Mouse (Mus musculus): ENCODE data around the gene 1700003E16Rik. TPM values are rescaled to one million over a fixed set of nuclear protein-coding genes. Genes with fewer than 3 reads are reported as not detected.

Gene 1700003E16Rik
- total and polyA plus RNA-seq, 3 experiments, result 0.23 to 0.34 TPM; not detected in 1

GRCm38 (mm10) chr6:83205851-83206250, 49.6 kb downstream of the 1700003E16Rik start:
- Histone ChIP-seq H3K27ac (ENCODE audit: insufficient read depth, low read depth) (no peak overlapping the region), H3K4me2 (ENCODE audit: insufficient read depth, low read depth, poor library complexity, severe bottlenecking) (no peak overlapping the region), H3K9me3 (replicated peaks; ENCODE audit: low read length) (no peaks in the 10 kb centered on the region), H3K27me3 (replicated peaks) (peaks cover 17% of the 10 kb centered on the region), H3K36me3 (replicated peaks in 1 of 2; ENCODE audit: control insufficient read depth in 1 of 2, insufficient read depth in 1 of 2, low read length in 1 of 2) (peaks cover 0 to 6% of the 10 kb centered on the region in 2 experiments), H3K9ac (ENCODE audit: insufficient read depth, low read depth) (no peak overlapping the region), H3K4me3 (replicated peaks in 1 of 3; ENCODE audit: low read depth in 2 of 3, low read length in 2 of 3, poor library complexity in 1 of 3) (no peak overlapping the region), H3K79me2 (replicated peaks; ENCODE audit: control insufficient read depth, extremely low read depth, insufficient read depth, poor library complexity, severe bottlenecking) (no peaks in the 10 kb centered on the region), H3K4me1 (ENCODE audit: control insufficient read depth in 1 of 2, insufficient read depth in 2 of 2) (peaks cover 0 to 5% of the 10 kb centered on the region in 2 experiments; a peak in 1 of 4 replicates)
- DNase-seq (ENCODE audit: extremely low read depth), result no peak
- in situ Hi-C loops (cut with MboI; ENCODE audit: low pct_ligation_motif_present, low pct_unique_long_range_greater_than_20kb, low sequenced_read_pairs), result loop anchor here (5.0 kb wide), 1 partner anchor 39 kb away; the partner anchor contains the start of gene Dctn1
- dilution Hi-C loops (cut with MboI; ENCODE audit: extremely low pct_ligation_motif_present, extremely low pct_unique_long_range_greater_than_20kb, low sequenced_read_pairs), result no loop called here
- TF ChIP-seq USF2 (conservative IDR thresholded peaks at IDR 0.05; ENCODE audit: low read depth, low read length) (no peak), ETS1 (conservative IDR thresholded peaks at IDR 0.05; ENCODE audit: low read depth, low read length) (no peak)

DNA sequence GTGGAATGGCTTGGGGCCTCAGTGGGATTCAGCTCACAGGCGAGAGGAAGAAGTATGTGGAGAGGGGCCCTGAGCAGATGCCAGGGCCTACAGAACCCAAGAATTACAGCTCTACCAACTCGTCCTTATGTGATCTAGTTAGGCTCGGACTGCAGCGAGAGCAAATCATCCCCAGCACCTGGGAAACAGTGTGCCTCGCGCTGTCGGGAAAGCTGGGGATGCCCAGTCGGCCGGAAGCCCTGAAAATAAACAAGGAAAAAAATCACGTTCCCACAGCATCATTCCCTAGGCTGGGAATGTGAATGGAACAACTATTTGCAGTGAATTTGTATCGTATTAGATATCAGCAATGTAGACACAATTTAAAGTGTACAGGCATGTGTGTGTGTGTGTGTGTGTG, 50.1 kb downstream of the 1700003E16Rik start:
- in situ Hi-C loops (cut with MboI; ENCODE audit: low pct_ligation_motif_present, low pct_unique_long_range_greater_than_20kb, low sequenced_read_pairs) (loop anchor here (5.0 kb wide), 1 partner anchor 39 kb away; the partner anchor contains the start of gene Dctn1), dilution Hi-C loops (cut with MboI; ENCODE audit: extremely low pct_ligation_motif_present, extremely low pct_unique_long_range_greater_than_20kb, low sequenced_read_pairs) (no loop called here)
- Histone ChIP-seq H3K9ac (ENCODE audit: insufficient read depth, low read depth) (no peak overlapping the region), H3K4me3 (replicated peaks in 1 of 3; ENCODE audit: low read depth in 2 of 3, low read length in 2 of 3, poor library complexity in 1 of 3) (no peak overlapping the region), H3K27ac (ENCODE audit: insufficient read depth, low read depth) (no peak overlapping the region), H3K4me1 (ENCODE audit: control insufficient read depth in 1 of 2, insufficient read depth in 2 of 2) (peaks cover 0 to 5% of the 10 kb centered on the region in 2 experiments; a peak in 1 of 4 replicates), H3K4me2 (ENCODE audit: insufficient read depth, low read depth, poor library complexity, severe bottlenecking) (no peak overlapping the region), H3K27me3 (replicated peaks) (peaks cover 19% of the 10 kb centered on the region), H3K9me3 (replicated peaks; ENCODE audit: low read length) (no peaks in the 10 kb centered on the region), H3K36me3 (replicated peaks in 1 of 2; ENCODE audit: control insufficient read depth in 1 of 2, insufficient read depth in 1 of 2, low read length in 1 of 2) (peaks cover 0 to 3% of the 10 kb centered on the region in 2 experiments), H3K79me2 (replicated peaks; ENCODE audit: control insufficient read depth, extremely low read depth, insufficient read depth, poor library complexity, severe bottlenecking) (no peaks in the 10 kb centered on the region)
- no peak for TF ChIP-seq IRF4 (IDR thresholded peaks at IDR 0.05; ENCODE audit: low read depth, low read length)
- no peak for TF ChIP-seq TBP (conservative IDR thresholded peaks at IDR 0.05; ENCODE audit: low read depth, low read length)
- no peak for TF ChIP-seq ZNF384 (IDR thresholded peaks at IDR 0.05; ENCODE audit: low read depth, low read length)
- TF ChIP-seq POLR2AphosphoS2 (IDR thresholded peaks at IDR 0.05; ENCODE audit: low read depth, low read length), result no peak
- TF ChIP-seq MEF2A (IDR thresholded peaks at IDR 0.05; ENCODE audit: borderline replicate concordance, low read depth, low read length), result no peak
- no peak for TF ChIP-seq POLR2A (IDR thresholded peaks at IDR 0.05; ENCODE audit: low read depth, low read length)
- no peak for TF ChIP-seq RAD21 (IDR thresholded peaks at IDR 0.05; ENCODE audit: low read depth, low read length)
- no peak for TF ChIP-seq CHD1 (IDR thresholded peaks at IDR 0.05; ENCODE audit: low read depth, low read length)
- no peak for TF ChIP-seq ZC3H11A (IDR thresholded peaks at IDR 0.05; ENCODE audit: low read depth, low read length)
- no peak for TF ChIP-seq EP300 (IDR thresholded peaks at IDR 0.05; ENCODE audit: low read length)
- TF ChIP-seq NELFE (IDR thresholded peaks at IDR 0.05; ENCODE audit: low read depth, low read length), result no peak
- no peak for TF ChIP-seq CTCF (conservative IDR thresholded peaks at IDR 0.05 in 1 of 2, IDR thresholded peaks at IDR 0.05 in 1 of 2; ENCODE audit: low read depth in 2 of 2, low read length in 2 of 2)
- no peak for TF ChIP-seq TCF12 (IDR thresholded peaks at IDR 0.05; ENCODE audit: low read depth, low read length)
- TF ChIP-seq MAX (IDR thresholded peaks at IDR 0.05; ENCODE audit: low read length), result no peak
- TF ChIP-seq USF1 (IDR thresholded peaks at IDR 0.05; ENCODE audit: low read depth, low read length), result no peak
- TF ChIP-seq UBTF (IDR thresholded peaks at IDR 0.05; ENCODE audit: low read depth, low read length), result no peak
- TF ChIP-seq NRF1 (IDR thresholded peaks at IDR 0.05; ENCODE audit: low read depth, low read length), result no peak
- TF ChIP-seq MYC (IDR thresholded peaks at IDR 0.05; ENCODE audit: low read depth, low read length), result no peak
- no peak for TF ChIP-seq ETS1 (conservative IDR thresholded peaks at IDR 0.05; ENCODE audit: low read depth, low read length)
- no peak for TF ChIP-seq GABPA (IDR thresholded peaks at IDR 0.05; ENCODE audit: insufficient replicate concordance, low read depth, low read length)
- no peak for DNase-seq (ENCODE audit: extremely low read depth)
